Mouse (Mus musculus) neural tube, embryonic 13.5 days (tissue): ENCODE measurements around the gene Fam209. TPM values are rescaled to one million over a fixed set of nuclear protein-coding genes. Genes with fewer than 3 reads are reported as not detected.
A peak's percentile ranks its signal among the peaks of the same experiment; 100 is the strongest.

Experiments used
- ATAC-seq: fragments of 200-750 bp; cut with Nextera tagmentation; 2 replicates; pipeline ENCODE4 v1.8.0; 2017; ENCODE audit warnings: low read depth, mild to moderate bottlenecking, moderate TSS enrichment, moderate library complexity
- H3K27ac ChIP-seq: fragments of 300-500 bp; sonication (generic); replicated peaks from 2 replicates; pipeline ENCODE4 v1.5.1; 2015; ENCODE audit warnings: moderate library complexity, mild to moderate bottlenecking, inconsistent platforms
- H3K27me3 ChIP-seq: fragments of 300-500 bp; sonication (generic); 2 replicates; pipeline ENCODE4 v1.6.1; 2015; ENCODE audit warnings: mild to moderate bottlenecking, inconsistent platforms
- H3K36me3 ChIP-seq: fragments of 300-500 bp; sonication (generic); 2 replicates; pipeline ENCODE4 v1.6.1; 2015; ENCODE audit warnings: mild to moderate bottlenecking, inconsistent platforms
- H3K4me1 ChIP-seq: fragments of 300-500 bp; sonication (generic); replicated peaks from 2 replicates; pipeline ENCODE4 v1.6.1; 2015; ENCODE audit warnings: inconsistent platforms
- H3K4me2 ChIP-seq: fragments of 300-500 bp; sonication (generic); 2 replicates; pipeline ENCODE4 v1.6.1; 2015; ENCODE audit warnings: inconsistent platforms, mild to moderate bottlenecking, moderate library complexity
- H3K4me3 ChIP-seq: fragments of 300-500 bp; sonication (generic); 2 replicates; pipeline ENCODE4 v1.5.1; 2015; ENCODE audit warnings: mild to moderate bottlenecking, inconsistent platforms
- H3K9ac ChIP-seq: fragments of 300-500 bp; sonication (generic); 2 replicates; pipeline ENCODE4 v1.6.1; 2015; ENCODE audit warnings: moderate library complexity, mild to moderate bottlenecking, inconsistent platforms
- H3K9me3 ChIP-seq: fragments of 300-500 bp; sonication (generic); 2 replicates; pipeline ENCODE4 v1.6.1; 2016; ENCODE audit warnings: inconsistent platforms
- WGBS: fragments of 180-500 bp; shearing (Covaris S2); methylation state at CpG from one replicate; pipeline ENCODE4 v1.1.7; 2015; 5-methylcytosine and 5-hydroxymethylcytosine counted together
- polyA plus RNA-seq: library from polyadenylated mRNA; unstranded; fragments of >200 nt; fragmentation: Nextera tagmentation; extraction: Ambion mirVana; gene quantifications from 2 replicates; pipeline ENCODE4 v1.2.1, GENCODE M21; 2015

Gene Fam209
- 0.49 TPM in 1 of 2 replicates, not detected in the other for polyA plus RNA-seq

DNA sequence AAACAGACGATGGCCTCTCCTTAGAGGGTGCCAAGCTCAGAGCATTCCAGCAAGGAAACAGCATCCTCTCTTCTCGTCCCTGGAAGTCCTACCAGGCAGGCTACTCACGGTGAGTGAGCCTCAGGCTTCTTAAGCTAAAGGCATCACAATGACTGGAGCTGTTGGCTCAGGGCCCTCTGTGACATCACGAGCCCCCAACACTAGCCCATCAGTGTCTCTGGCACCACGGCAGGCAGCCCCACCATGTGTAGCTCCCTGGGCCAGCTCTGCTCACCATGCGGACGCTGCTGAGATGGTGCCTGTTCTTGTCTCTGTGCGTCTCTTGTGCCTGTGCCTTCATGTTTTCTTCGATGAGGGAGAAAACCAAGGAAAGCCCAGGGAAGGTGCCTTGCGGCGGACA, at the start of gene Fam209:
Gene Fam209 (plus strand): TSS at position 203 of the 400 bp plus-strand sequence.
- no peak for ATAC-seq
- peaks cover 28% of the 10 kb centered on the region for H3K36me3 ChIP-seq
- no peaks in the 10 kb centered on the region; the same call in 1 of the 2 replicates for H3K27me3 ChIP-seq
- H3K9me3 ChIP-seq, result no peaks in the 10 kb centered on the region
- no peak within 1 kb of the TSS for H3K27ac ChIP-seq
- H3K9ac ChIP-seq, result no peak within 1 kb of the TSS
- 89% methylated on average over 11 of the region's 11 CpGs for WGBS
- peaks cover 9% of the 10 kb centered on the region; the same call in 1 of the 2 replicates for H3K4me1 ChIP-seq
- no peak within 1 kb of the TSS for H3K4me2 ChIP-seq
- H3K4me3 ChIP-seq, result no peak within 1 kb of the TSS

DNA sequence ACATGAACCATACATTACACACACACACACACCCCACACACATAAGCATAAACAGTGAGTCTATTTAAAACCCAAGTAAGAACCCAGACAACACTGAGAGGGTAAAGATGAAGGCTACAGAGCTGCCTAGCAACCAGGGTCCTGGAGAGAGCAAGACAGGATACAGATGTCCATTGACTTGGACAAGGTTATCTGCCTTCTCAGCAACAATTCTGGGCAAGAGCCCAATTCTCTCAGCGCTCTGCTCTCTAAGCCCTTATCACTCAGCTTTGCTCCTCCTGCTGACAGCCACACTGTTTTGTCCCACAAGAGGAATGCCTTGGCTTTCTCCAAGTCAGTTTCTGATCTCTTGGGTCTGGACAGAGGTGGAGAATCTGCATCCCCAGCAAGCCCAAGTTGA, 41.7 kb upstream of the Fam209 start:
- H3K9ac ChIP-seq, result no peak overlapping the region
- no peaks in the 10 kb centered on the region for H3K27me3 ChIP-seq
- H3K9me3 ChIP-seq, result no peaks in the 10 kb centered on the region
- H3K4me2 ChIP-seq, result no peak overlapping the region
- no peak overlapping the region for H3K27ac ChIP-seq
- no peaks in the 10 kb centered on the region for H3K36me3 ChIP-seq
- H3K4me1 ChIP-seq, result no peaks in the 10 kb centered on the region
- no peak overlapping the region for H3K4me3 ChIP-seq
- ATAC-seq, result no peak
- WGBS, result 77% methylated on average over 1 of the region's 1 CpGs

DNA sequence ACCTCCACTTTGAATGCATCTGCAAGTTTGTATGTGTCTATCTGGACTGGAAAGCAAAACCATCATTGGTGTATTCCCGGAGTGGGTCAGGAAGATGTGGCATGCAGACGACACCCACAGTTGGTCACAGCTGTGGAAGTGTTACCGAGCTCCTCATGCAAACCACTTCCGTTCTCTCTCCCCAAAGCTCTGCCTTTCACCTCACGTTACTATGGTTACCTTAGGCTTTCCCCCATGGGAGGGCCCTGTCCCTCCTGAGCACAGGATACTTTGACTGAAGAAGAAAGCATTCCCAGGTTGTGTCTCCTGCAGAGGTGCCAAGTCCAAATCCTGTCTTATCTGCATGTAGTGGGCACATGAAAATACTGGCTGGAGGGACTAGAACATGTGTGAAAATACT, 38.6 kb upstream of the Fam209 start:
- 57% methylated on average over 5 of the region's 5 CpGs for WGBS
- ATAC-seq, result no peak
- no peaks in the 10 kb centered on the region for H3K4me1 ChIP-seq

DNA sequence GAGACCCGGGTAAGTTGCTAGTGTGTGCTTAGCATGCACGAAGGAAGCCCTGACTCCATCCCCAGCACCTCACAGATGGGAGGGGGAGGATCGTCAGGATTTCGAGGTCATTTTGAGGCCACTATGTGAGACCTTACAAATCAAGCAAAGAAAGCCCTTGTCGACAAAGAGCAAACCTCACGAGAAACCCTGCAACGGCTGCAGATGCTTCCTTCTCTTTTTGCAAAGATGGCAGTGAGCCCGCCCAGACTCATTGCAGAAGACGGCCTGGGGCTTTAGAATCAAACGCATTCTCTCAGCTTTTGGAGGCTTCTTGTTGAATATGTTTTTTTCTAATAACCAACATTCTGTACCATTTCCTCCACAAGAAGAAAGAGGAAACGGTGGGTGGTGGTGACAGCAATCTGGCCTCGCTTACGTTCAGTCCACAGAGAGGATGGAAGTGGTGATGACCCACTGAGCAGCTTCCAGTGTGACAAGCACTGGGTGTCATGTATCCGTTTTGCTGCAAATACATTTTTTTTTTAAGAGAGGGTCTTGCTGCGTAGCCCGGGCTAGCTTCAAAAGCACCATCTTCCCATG, 34.9 kb upstream of the Fam209 start:
- WGBS, result 63% methylated on average over 16 of the region's 16 CpGs
- H3K4me1 ChIP-seq, result peaks cover 24% of the 10 kb centered on the region
- ATAC-seq, result no peak
- H3K9me3 ChIP-seq, result no peaks in the 10 kb centered on the region
- no peak overlapping the region for H3K27ac ChIP-seq
- no peak overlapping the region for H3K4me2 ChIP-seq
- H3K4me3 ChIP-seq, result no peak overlapping the region
- no peaks in the 10 kb centered on the region for H3K36me3 ChIP-seq
- no peak overlapping the region for H3K9ac ChIP-seq
- no peaks in the 10 kb centered on the region for H3K27me3 ChIP-seq

More for the DNA sequence above, 38.6 kb upstream of the Fam209 start:
- H3K9me3 ChIP-seq, result no peaks in the 10 kb centered on the region
- H3K36me3 ChIP-seq, result no peaks in the 10 kb centered on the region
- H3K4me2 ChIP-seq, result no peak overlapping the region
- H3K27ac ChIP-seq, result no peak overlapping the region
- no peak overlapping the region for H3K9ac ChIP-seq
- H3K27me3 ChIP-seq, result no peaks in the 10 kb centered on the region
- H3K4me3 ChIP-seq, result no peak overlapping the region

DNA sequence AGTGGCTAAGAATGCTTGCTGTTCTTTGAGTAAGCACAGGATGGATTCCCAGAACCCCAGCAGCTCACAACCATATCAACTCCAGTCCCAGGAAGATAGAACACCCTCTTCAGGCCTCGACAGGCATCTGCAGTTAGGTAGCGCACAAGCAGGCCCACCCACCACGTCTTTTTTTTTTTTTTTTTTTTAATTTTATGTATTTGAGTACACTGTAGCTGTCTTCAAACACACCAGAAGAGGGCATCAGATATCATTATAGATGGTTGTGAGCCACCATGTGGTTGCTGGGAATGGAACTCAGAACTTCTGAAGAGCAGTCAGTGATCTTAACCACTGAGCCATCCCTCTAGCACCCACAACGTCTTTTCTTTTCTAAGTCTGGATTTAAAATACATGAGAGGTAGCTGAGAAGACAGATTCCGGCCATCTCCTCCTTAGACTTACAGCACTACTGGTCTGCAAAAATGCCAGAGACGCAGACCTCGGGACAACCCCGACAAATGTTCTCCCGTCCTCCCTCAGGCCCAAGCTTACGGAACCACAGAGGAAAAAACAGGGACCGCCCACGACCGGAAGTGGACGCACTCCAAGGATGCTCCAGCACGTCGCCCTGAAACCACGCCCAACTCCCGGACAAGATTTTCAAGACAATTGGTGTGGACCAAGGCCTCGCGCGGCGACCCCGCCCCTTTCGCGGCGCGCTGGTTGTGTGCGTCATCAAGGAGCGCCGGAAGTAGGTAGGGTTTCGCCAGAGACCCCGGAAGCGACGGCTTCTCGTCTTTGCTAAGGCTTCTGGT, 32.3 kb upstream of the Fam209 start, which contains the start of gene Rtf2:
Gene Rtf2 (plus strand): TSS at position 714 of the 797 bp plus-strand sequence.
- Histone ChIP-seq H3K9me3 (no peaks in the 10 kb centered on the region), H3K27me3 (no peaks in the 10 kb centered on the region), H3K4me3 (peak within 1 kb of the TSS; percentile 84), H3K4me2 (peak within 1 kb of the TSS; percentile 86), H3K9ac (peak within 1 kb of the TSS; percentile 77), H3K36me3 (peaks cover 6% of the 10 kb centered on the region; the same call in 1 of the 2 replicates), H3K27ac (peak within 1 kb of the TSS; percentile 63; the same call in 1 of the 2 replicates), H3K4me1 (peaks cover 24% of the 10 kb centered on the region)
- 3% methylated on average over 35 of the region's 35 CpGs for WGBS
- peak; percentile 98 for ATAC-seq

DNA sequence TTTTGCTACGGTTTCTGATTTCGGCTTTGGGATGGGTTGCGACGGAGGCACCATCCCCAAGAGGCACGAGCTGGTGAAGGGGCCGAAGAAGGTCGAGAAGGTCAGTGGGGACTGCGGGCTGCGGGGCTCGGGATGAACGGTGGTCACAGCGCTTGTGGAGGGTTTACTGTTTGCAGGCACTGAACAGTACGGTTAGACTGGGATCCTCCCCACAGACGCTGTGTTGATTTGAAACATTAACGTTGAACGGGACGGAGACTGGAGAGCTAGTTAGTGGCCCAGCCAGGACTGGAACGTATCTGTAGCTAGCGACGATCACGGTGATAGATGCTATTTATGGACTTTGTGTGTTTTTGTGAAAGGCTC, 31.7 kb upstream of the Fam209 start:
- peaks cover 12% of the 10 kb centered on the region for H3K36me3 ChIP-seq
- H3K27me3 ChIP-seq, result no peaks in the 10 kb centered on the region
- no peaks in the 10 kb centered on the region for H3K9me3 ChIP-seq
- 1% methylated on average over 21 of the region's 21 CpGs for WGBS
- peak overlapping the region; percentile 86 for H3K4me2 ChIP-seq
- peaks cover 24% of the 10 kb centered on the region for H3K4me1 ChIP-seq
- ATAC-seq, result peak; percentile 80
- H3K27ac ChIP-seq, result peak overlapping the region; percentile 46; the same call in 1 of the 2 replicates
- H3K4me3 ChIP-seq, result peak overlapping the region; percentile 84
- peak overlapping the region; percentile 77 for H3K9ac ChIP-seq

DNA sequence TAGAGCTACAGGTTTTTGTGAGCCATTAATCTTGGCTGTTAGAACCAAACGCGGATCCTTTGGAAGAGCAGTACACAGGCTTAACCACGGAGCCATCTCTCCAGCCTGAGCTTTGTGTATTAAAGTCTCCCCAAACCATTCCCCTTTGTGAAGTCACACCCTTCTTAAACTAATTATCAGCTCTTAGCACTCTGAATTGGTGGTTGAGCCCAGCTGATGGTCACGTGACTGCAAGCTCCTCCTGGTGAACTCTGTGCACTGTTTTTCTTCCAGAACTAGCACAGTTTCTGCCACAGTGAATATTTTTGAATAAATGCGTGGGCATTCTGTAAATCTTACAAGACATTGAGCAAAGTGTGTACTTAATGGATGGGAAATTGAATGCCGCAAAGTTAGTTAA, 31.1 kb upstream of the Fam209 start:
- peak overlapping the region; percentile 84 for H3K4me3 ChIP-seq
- no peak overlapping the region for H3K27ac ChIP-seq
- no peak for ATAC-seq
- H3K9ac ChIP-seq, result peak overlapping the region; percentile 77
- H3K9me3 ChIP-seq, result no peaks in the 10 kb centered on the region
- peaks cover 24% of the 10 kb centered on the region for H3K4me1 ChIP-seq
- peaks cover 18% of the 10 kb centered on the region for H3K36me3 ChIP-seq
- H3K4me2 ChIP-seq, result peak overlapping the region; percentile 86
- 37% methylated on average over 6 of the region's 6 CpGs for WGBS
- no peaks in the 10 kb centered on the region for H3K27me3 ChIP-seq

DNA sequence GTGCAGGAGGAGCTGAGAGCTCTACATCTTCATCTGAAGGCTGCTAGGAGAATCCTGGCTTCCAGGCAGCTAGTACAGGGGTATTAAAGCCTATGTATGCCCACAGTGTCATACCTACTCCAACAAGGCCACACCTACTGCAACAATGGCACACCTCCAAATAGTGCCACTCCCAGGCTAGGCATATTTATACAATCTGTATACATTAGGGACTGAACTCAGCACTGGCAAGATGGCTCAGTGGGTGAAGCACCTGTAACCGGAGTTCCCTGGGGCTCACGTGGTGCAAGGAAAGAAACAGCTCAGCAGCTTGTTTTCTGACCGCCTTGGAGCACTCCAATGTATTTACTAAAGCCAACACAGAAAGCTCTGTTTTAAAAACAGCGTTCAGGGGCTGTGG, 26.7 kb upstream of the Fam209 start:
- Histone ChIP-seq H3K27me3 (no peaks in the 10 kb centered on the region), H3K4me3 (no peak overlapping the region), H3K9ac (no peak overlapping the region), H3K4me2 (no peak overlapping the region), H3K27ac (no peak overlapping the region), H3K36me3 (peaks cover 62% of the 10 kb centered on the region), H3K9me3 (no peaks in the 10 kb centered on the region), H3K4me1 (peaks cover 15% of the 10 kb centered on the region)
- no peak for ATAC-seq
- WGBS, result 87% methylated on average over 4 of the region's 4 CpGs

DNA sequence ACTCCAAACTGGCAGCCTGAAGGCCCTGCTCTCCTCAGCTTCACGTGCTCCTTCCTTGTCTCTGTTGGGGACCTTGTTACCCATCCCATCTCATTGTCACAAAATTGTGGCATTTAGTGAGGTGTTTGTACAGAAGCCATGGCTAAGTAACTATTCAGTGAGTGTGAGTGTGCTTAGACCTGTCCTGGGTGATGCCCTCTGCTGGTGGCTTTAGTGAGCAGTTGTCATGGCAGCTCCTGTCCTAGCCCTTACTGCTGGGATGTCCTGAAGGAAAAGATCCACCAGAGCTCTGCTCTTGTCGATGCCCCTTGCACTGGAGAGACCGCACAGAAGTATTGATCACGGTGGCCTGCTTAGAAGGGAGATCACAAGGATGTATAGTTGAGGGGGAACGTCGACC, 25.0 kb upstream of the Fam209 start:
- ATAC-seq, result no peak
- H3K27ac ChIP-seq, result no peak overlapping the region
- no peak overlapping the region for H3K4me3 ChIP-seq
- peaks cover 78% of the 10 kb centered on the region for H3K36me3 ChIP-seq
- H3K4me2 ChIP-seq, result no peak overlapping the region
- no peaks in the 10 kb centered on the region for H3K4me1 ChIP-seq
- H3K9ac ChIP-seq, result no peak overlapping the region
- no peaks in the 10 kb centered on the region for H3K27me3 ChIP-seq
- H3K9me3 ChIP-seq, result no peaks in the 10 kb centered on the region
- 94% methylated on average over 6 of the region's 6 CpGs for WGBS

DNA sequence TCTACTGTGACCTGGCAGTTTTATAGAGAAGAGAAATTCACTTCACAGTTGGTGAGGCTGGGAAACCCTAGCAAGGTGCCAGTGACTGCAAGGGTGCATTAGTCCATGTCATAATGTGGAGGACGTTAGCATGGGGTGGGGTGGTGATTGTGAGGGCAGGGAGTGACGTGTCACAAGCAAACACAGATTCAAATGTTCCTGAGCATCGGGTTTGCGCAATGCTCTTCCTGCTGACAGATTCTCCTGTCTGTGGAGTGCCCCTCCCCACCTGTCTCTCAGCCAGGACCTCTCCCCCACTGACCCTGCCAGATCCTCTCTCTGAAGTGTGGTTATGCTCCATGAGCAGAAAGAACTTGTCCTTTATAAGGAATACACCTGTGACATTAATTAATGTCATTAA, 24.0 kb upstream of the Fam209 start:
- Histone ChIP-seq H3K27me3 (no peaks in the 10 kb centered on the region), H3K4me3 (no peak overlapping the region), H3K9me3 (no peaks in the 10 kb centered on the region), H3K4me2 (no peak overlapping the region), H3K9ac (no peak overlapping the region), H3K36me3 (peaks cover 88% of the 10 kb centered on the region), H3K27ac (no peak overlapping the region), H3K4me1 (no peaks in the 10 kb centered on the region)
- 87% methylated on average over 4 of the region's 4 CpGs for WGBS
- ATAC-seq, result no peak

DNA sequence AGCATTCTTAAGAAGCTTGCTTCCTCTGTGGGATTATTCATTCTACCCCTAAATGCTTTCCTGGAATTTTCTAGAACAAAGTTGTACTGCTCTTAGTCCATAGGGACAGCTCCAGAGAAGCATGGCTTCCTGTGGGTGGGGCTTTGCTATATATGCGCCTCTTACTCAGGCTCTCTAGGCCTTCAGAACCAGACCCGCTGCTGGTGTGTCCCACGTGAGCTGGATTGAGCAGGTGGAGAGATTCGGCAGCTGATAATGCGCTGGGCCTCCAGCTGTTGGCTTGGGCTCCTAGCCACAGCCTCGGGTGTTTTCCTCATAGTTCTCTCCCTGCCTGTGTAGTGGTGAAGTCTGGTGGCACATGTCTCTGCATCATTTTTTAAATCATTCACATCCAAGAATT, 21.7 kb upstream of the Fam209 start:
- H3K9me3 ChIP-seq, result no peaks in the 10 kb centered on the region
- H3K4me3 ChIP-seq, result no peak overlapping the region
- H3K27me3 ChIP-seq, result no peaks in the 10 kb centered on the region
- WGBS, result 89% methylated on average over 6 of the region's 6 CpGs
- H3K36me3 ChIP-seq, result peaks cover 92% of the 10 kb centered on the region
- H3K4me2 ChIP-seq, result no peak overlapping the region
- no peak for ATAC-seq
- no peaks in the 10 kb centered on the region for H3K4me1 ChIP-seq
- H3K27ac ChIP-seq, result no peak overlapping the region
- no peak overlapping the region for H3K9ac ChIP-seq

DNA sequence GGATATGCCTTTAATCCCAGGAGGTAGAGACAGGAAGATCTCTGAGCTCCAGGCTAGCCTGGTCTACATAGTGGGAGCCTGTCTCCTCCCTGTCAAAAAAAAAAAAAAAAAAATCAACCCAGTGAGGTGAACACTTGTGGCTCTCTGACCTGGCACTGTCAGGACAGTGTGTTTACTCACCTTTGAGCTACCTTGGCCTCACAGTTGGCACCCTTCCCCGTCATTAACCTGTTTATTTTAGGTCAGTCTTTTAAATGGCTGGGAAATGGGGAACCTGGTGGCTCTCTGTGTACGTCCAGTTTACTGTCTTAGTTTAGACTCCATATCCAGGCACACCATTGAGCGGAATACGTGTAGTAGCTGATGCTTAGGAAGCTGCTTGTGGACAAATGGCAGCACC, 20.3 kb upstream of the Fam209 start:
- H3K4me3 ChIP-seq, result no peak overlapping the region
- WGBS, result 96% methylated on average over 4 of the region's 4 CpGs
- no peaks in the 10 kb centered on the region for H3K4me1 ChIP-seq
- ATAC-seq, result no peak
- peaks cover 89% of the 10 kb centered on the region for H3K36me3 ChIP-seq
- H3K4me2 ChIP-seq, result no peak overlapping the region
- no peaks in the 10 kb centered on the region for H3K9me3 ChIP-seq
- H3K27me3 ChIP-seq, result no peaks in the 10 kb centered on the region
- no peak overlapping the region for H3K9ac ChIP-seq
- H3K27ac ChIP-seq, result no peak overlapping the region
